In the genomic region with DNA sequence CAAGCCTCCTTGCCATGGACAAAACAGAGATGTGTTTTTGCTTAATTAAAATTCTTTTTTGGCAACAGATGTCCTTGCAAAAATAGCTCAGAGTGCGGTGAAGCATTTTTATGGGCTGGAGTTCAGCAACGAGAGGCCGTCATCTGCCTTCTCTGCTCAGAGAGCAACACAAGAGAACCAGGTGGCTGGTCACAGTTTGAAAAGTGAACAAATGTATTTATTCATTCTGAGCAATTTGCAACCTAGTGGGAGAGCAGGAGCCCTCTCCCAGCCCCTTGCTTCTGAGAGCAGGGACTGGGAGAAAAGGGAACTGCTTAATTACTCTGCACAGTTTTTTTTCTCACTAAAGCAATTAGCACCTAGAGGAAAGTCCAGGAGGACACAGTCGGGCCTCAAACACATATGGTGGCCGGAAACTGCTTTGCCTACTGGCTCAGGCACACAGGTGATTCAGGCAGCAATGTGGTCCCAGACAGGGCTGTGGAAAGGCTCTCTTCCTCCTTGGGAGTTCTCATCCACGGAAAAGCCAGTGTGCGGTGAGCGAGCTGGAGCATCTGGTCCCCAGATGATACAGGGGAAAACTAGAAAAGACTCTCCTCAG, we compare ENCODE assay signal across 7 mouse cellular contexts.
DNase-seq lines count a peak whose midpoint lies in the region; ATAC-seq lines count a peak whose summit lies in the region.

No protein-coding gene starts in this region.

- no peaks in the 10 kb centered on the region for H3K27me3 ChIP-seq in hindbrain, embryonic 12.5 days
- H3K27me3 ChIP-seq in heart, embryonic 10.5 days (ENCODE audit: insufficient read depth, poor library complexity, severe bottlenecking), result no peaks in the 10 kb centered on the region

- H3K27ac ChIP-seq in hindbrain, embryonic 12.5 days, result 0 out of 2 replicates have a peak overlapping the region, but pooled peaks have one; percentile 41
- H3K27ac ChIP-seq in heart, embryonic 10.5 days, result no peak overlapping the region

- H3K9me3 ChIP-seq in hindbrain, embryonic 12.5 days (replicated peaks), result no peaks in the 10 kb centered on the region
- H3K9me3 ChIP-seq in heart, embryonic 10.5 days, result no peaks in the 10 kb centered on the region

- intact Hi-C loops in left cerebral cortex, postnatal 4 days (cut with DNase I), result no loop called here
- intact Hi-C loops in heart, postnatal 14 days (cut with DNase I), result no loop called here

- WGBS in hindbrain, embryonic 12.5 days, result 39% methylated on average over 8 of the region's 8 CpGs
- 63% methylated on average over 8 of the region's 8 CpGs for WGBS in heart, embryonic 10.5 days

- no peak overlapping the region for H3K4me2 ChIP-seq in hindbrain, embryonic 12.5 days (replicated peaks)

- peaks cover 10% of the 10 kb centered on the region for H3K4me1 ChIP-seq in hindbrain, embryonic 12.5 days
- H3K4me1 ChIP-seq in heart, embryonic 10.5 days, result no peaks in the 10 kb centered on the region

- no peak overlapping the region for H3K9ac ChIP-seq in hindbrain, embryonic 12.5 days

- H3K4me3 ChIP-seq in hindbrain, embryonic 12.5 days, result no peak overlapping the region
- H3K4me3 ChIP-seq in heart, embryonic 10.5 days, result no peak overlapping the region

- no peaks in the 10 kb centered on the region for H3K36me3 ChIP-seq in hindbrain, embryonic 12.5 days
- no peaks in the 10 kb centered on the region for H3K36me3 ChIP-seq in heart, embryonic 10.5 days

- DNase-seq in embryo, embryonic 11.5 days (ENCODE audit: low read depth, low spot score), result peak; percentile 5
- peak; percentile 33 for DNase-seq in left cerebral cortex, postnatal 4 days
- DNase-seq in right cerebral cortex, postnatal 10 days (ENCODE audit: low spot score in 2 of 2), result peak; percentile 40 to 65
- no peak for DNase-seq in heart, postnatal 14 days
- no peak for DNase-seq in heart, embryonic 10.5 days (ENCODE audit: low spot score)

- ATAC-seq in hindbrain, embryonic 12.5 days (ENCODE audit: low FRiP score), result peak; percentile 40; the same call in 1 of the 2 replicates
- ATAC-seq in monocyte, adult 5-6 weeks (replicated peaks; ENCODE audit: insufficient number of reproducible peaks, low FRiP score, low TSS enrichment, poor library complexity, severe bottlenecking), result no peak

Comparison
In these comparisons a context has a peak if more than half of its experiments do, and no peak if none do; other contexts are left out.
1. DNase-seq: peak in embryo, embryonic 11.5 days (single experiment), left cerebral cortex, postnatal 4 days (single experiment) and right cerebral cortex, postnatal 10 days (2 of 2); none in heart, postnatal 14 days (0 of 2) and heart, embryonic 10.5 days (single experiment).